Mouse (Mus musculus): Measurements from ENCODE around the gene Plbd1.

Gene Plbd1

GRCm38 (mm10) chr6:136650664-136651063 is 11.1 kb downstream of the Plbd1 start:
- DNase-seq (ENCODE audit: low spot score): no peak

DNA sequence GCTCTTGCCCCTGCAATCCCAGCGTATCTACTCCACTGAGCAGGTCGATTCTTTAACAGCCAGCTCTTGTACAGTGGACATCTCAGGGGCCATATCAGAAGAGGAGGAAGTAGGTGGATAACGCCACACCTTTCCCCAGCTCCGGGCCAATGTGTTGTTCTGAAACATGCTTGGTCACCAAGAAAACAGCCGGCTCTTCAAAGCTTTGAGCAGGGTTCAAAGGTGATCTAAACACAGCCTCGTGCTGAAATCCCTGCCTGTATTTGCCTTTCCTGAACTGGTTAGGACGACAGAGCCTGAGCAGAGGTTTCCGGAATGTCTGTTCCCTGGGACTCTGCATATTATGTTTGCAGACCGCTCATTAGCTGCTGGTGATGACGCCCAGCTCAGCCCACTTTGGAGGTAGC is 14.3 kb downstream of the Plbd1 start:
- peak; percentile 86 for DNase-seq (ENCODE audit: low spot score)

DNA sequence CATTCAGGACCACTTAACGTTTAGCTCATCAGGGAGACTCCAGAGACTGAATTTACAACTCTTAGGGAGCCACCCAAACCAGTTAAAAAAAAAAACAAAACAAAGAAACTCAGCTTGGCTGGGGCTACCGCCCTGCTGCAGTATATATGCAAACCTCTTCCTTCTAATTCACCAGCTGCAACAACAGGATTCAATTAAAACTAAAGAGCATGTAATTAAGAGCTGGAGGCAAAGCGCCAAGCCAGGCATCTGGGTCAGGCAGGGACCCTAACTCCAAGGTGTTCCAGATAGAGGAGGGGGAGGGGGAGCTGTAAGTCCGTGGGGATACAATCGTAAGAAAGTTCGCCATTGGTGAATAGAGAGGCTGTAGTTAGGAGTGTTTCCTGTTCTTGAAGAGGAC is 15.5 kb downstream of the Plbd1 start:
- DNase-seq (ENCODE audit: low spot score): no peak

DNA sequence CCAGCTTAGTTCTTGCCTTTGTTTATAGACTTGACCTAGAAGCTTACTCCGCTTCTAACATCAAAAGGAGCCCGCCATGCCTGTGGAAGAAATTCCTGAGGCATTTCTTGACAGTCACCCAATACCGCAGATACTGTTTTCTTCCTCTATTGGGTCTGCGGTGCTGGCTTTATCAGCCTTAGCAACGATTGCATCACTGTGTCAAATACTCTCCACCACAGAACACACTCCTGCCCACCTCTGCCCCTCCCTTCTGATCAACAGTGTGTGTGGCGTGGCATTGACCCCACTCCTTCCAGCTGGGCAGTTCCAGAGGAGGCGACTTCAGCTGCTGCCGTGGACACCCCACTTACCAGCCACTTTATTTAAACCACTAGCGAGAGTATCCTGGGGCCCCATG is 16.0 kb downstream of the Plbd1 start:
- DNase-seq (ENCODE audit: low spot score): no peak

DNA sequence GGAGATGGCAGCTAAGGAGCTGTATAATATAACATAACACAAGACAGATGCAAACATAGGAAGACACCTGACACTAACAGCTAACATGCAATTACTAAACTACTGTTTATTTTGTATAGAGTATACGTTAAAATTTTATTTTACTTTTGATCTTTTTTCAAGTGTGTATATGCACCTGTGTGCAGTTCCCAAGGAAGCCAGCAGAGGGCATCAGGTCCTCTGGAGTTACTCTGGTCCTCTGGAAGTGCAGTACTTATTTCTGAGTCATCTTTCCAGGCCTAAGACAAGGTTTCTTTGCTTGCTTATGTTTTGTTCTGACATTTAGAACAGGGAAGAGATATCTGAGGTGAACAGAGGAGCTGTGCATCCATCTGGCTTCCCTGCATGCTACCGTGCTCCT is 17.6 kb downstream of the Plbd1 start:
- DNase-seq (ENCODE audit: low spot score): no peak

- DNase-seq (ENCODE audit: low spot score): no peak
Observed at GRCm38 (mm10) chr6:136634982-136635381, 26.7 kb downstream of the Plbd1 start.

GRCm38 (mm10) chr6:136633719-136634118 is 28.0 kb downstream of the Plbd1 start:
- DNase-seq (ENCODE audit: low spot score): no peak

DNA sequence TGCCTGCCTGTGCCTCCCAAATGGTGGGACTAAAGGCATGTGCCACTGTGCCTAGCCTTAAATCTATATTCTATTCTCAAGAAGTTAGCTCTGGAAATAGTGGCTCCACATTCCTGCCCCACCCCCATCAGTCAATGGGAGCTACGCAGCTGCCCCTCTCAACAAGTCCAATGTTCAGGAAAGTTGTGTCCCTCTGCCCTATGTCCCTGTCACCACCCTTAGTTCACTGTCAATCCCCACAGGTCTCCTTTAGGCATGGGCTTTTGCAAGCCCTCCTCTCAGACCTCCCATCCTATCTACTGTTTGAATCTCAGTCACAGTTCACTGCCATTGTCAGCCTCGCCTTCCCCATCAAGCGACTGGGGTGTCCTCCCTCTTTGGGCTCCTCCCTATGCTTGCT is 28.6 kb downstream of the Plbd1 start:
- DNase-seq (ENCODE audit: low spot score): no peak

GRCm38 (mm10) chr6:136631945-136632534 is 29.7 kb downstream of the Plbd1 start:
- no peak for DNase-seq (ENCODE audit: low spot score)

DNA sequence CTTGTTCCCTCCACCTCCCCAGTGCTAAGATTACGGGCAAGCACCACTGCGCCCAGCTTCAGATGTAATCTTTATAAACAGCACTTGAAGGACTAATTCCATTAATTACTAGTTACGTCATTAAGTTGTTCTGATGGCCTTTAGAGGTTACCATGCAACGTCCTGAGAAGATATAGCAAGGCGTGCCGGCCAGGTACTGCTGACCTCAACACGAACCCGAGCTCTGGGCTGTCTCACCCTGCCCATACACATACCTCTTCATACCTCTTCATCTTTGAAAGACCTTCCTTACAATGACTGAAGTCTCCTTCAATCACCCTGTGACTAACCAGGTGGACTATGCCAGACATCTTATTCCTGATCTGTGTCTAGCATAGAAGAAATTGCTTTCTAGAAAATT is 30.2 kb downstream of the Plbd1 start:
- no peak for DNase-seq (ENCODE audit: low spot score)

- no peak for DNase-seq (ENCODE audit: low spot score)
Observed at GRCm38 (mm10) chr6:136629639-136630038, 32.1 kb downstream of the Plbd1 start.

GRCm38 (mm10) chr6:136625421-136625820 is 36.3 kb downstream of the Plbd1 start:
- no peak for DNase-seq (ENCODE audit: low spot score)

DNA sequence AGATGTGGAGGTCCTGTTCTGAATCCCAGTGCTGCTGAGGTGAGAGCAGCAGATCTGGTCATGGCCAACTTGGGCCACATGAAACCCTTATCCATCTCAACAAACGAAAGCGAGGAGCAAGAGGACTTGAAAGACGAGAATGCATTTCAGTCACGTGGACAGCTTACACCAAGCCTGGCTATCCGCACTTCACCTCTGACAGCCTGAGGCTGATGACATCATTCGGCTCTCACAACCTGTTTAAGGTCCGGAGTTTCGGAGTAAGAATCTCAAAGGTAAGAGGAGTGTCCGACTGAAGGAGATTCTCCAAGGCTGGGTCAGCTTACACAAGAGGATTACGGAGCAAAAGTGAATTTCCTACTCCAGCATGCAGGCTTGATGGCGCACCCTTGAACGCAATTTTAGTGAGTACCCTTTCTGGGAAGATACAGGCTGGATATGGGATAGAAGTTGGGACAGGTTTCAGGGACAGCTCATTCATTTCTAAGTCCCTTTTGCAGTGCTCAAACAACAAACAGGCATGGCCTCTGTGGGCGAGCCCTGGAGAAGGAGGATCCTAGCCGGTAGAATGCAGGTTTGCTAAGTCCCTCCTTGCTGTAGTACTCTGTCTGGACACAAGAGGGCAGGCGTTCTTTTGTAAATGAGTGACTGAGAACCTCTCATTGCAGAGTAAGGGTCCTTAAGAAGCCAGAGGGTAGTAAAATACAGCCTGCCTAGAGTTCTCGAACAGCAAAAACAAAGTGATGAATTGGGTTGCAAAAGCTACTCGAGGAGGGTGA is 41.2 kb downstream of the Plbd1 start:
- peak; percentile 73 for DNase-seq (ENCODE audit: low spot score)

DNA sequence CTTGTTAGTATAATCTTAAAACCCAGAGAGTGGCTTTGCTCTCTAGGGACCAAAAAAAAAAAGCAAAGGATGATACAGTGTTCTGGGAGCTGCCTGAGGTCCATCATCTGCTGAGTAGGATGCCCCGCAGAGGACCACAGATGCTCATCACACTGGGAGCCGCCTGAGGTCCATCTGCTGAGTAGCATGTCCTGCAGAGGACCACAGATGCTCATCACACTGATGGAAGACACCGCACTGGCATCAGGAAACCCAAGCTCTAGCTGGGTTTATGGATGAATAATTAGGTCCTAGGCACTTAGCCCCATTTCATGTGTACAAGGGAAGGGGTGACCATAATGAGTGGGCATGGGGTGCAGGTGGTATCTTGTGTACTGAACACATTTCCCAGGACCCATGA is 47.6 kb downstream of the Plbd1 start:
- DNase-seq (ENCODE audit: low spot score): no peak

DNA sequence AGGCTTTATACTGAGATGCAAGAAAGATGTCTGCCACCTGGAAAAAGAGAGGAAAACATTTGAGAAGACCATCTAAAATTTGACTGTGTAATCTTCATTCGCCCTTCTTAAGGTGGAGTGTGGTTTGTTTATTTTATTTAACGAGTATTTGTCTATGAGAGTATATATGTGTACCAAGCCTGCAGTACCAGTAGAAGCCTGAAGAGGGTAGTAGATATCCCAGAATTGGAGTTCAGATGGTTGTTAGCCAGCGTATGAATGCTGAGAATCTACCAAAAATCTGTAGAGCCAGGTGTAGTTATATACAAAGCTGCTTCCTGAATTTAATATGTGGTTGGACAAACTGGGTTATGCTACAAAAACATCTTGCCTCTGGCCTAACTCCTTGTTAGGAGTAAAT is 49.4 kb downstream of the Plbd1 start:
- DNase-seq (ENCODE audit: low spot score): no peak

- no peak for DNase-seq (ENCODE audit: low spot score)
Observed at GRCm38 (mm10) chr6:136611351-136612215, 50.1 kb downstream of the Plbd1 start.

GRCm38 (mm10) chr6:136602601-136603000 is 59.1 kb downstream of the Plbd1 start:
- DNase-seq (ENCODE audit: low spot score): no peak

GRCm38 (mm10) chr6:136594541-136594940 is 67.2 kb downstream of the Plbd1 start:
- DNase-seq (ENCODE audit: low spot score): no peak

GRCm38 (mm10) chr6:136590739-136591138 is 71.0 kb downstream of the Plbd1 start:
- DNase-seq (ENCODE audit: low spot score): no peak

- no peak for DNase-seq (ENCODE audit: low spot score)
Observed at GRCm38 (mm10) chr6:136566002-136566401, 95.7 kb downstream of the Plbd1 start.

Measured in yolk sac, embryonic 10.5 days (tissue).